Mouse (Mus musculus) retina, embryonic 14.5 days (tissue): ENCODE measurements around the gene Acvr2b.
"Not testable (repeated sequence)": the region's sequence is repeated elsewhere in the genome, so short reads cannot be mapped to it uniquely, and the experiment has no call there.

ENCODE experiments used
- DNase-seq: peaks from one replicate; pipeline ENCODE4 v3.0.0-alpha.2; 2015; ENCODE audit warnings: low spot score

The Acvr2b gene

DNA sequence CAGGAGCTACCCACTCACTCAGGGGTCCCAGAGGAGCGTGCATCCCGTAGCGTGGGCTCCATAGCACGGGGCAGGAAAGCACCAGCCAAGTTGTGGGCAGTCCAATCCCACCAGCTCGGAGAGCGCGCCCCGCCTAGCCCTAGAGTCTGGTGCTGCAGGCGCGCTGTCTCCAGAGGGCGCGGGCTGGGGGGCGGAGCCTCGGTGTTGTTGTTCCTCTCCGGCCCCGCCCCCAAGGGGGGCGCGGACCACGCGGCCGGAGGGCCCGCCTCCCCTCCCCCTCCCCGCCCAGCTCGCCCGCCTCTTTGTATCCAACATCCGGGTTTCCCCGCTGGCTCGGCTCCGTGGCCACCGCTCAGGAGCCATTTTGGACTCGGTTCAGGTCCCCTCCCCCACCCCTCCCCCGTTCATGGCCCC is at the start of gene Acvr2b:
Gene Acvr2b, plus strand, starts transcription at position 318 of the 414 bp plus-strand sequence.
- peak; percentile 98 for DNase-seq

DNA sequence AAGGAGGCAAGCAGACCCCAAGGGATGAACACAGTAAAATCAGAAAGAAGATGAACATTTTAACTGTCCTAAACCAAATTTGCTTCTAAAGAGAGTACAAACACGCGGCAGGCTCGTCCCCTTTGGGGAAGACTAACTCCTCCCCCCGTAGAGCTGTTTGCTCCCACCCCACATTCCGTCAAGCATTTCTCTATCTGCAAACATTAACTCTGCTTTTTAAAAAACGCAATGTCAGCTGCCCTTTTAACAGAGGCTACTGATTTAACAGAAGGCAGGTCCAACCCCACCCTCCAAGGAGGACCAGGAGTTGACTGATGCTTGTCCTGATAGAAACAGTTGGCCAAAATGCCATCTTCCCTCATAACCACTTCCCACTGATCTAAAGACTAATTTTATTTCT is 48.0 kb upstream of the Acvr2b start:
- no peak for DNase-seq

DNA sequence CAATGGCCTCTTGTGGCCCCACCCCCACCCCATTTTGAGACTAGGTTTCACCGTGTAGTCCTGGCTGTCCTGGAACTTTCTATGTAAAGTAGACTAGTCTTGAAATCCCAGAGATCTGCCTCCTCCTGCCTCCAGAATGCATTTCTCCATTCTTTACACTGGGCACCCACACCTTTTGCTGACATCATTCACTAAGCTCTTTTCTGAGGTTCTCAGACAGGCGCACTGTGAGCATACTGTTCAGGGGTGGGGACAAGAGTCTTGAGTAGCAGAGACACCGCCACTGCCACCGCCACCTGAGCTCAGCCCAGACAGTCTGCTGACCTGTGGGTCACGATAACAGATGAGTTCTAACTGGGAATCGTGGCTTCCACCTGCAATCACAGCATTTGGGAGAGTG is 46.0 kb upstream of the Acvr2b start:
- DNase-seq = no peak

DNA sequence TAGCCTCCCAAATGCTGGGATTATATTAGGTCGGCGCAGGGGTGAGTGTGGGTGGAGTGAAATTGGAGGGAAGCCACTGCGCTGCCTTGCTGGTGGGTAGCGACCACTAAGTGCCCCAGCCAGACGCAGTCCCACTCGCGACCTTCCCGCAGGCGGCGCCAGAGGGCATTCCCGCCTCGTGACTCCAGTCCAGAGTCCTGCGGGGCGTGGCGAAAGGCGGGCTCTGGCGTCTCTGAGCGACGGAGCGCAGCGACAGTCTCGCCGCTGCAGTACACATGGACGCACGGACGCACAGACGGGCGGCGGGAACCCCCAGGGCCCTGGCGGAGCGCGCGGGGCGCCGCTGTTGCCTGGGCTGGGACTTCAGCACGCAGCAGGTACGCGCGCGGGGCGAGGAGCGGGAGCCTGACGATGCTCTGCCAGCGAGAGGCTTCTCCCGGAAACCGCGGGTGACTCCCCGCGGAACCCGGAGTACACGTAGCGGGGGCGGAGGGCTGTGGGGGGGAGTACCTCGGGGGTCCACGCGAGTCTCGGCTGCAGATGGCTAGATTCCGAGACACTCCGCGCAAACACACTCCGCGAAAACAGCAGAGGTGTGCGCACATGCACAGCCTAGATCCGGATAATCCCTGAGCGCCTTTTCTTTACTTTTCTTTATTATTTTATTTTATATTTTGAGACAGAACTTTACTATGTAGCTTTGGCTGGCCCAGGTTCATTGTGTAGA is 44.4 kb upstream of the Acvr2b start, which contains the start of gene Xylb:
Gene Xylb, plus strand, starts transcription at position 51 of the 727 bp plus-strand sequence.
- DNase-seq = peak; percentile 95

DNA sequence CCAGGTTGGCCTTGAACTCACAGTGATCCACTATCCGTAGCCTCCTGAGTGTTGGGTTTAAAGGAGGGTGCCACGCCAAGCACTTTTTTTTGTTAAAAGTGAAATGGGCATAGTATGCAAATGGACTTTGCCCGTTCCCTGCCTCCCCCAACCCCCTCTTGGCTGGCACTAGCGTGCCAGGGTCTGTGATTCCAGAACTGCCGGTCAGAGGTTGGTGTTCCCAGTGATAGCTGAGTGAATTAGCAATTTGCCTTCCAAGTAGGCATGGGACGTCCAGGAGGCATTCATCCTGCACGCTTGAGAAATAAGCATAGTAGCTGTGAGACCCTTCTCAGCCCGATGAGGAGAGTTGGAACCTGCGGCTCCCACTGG is 43.9 kb upstream of the Acvr2b start:
- DNase-seq = no peak

DNA sequence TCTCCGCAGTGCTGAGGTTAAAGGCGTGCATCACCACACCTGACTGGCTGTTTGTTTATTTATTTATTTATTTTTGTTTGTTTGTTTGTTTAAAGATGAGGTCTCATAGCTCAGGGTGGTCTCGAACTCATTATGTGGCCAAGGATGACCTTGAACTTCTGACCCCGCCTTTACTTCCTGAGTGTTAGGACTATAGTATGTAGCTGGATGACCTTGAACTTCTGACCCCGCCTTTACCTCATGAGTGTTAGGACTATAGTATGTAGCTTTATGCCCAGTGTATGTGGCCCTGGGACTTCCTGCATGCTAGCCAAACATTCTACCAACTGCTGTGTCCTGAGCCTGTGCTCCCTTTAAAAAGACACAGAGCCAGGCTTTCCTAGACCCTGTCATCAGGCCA is 40.5 kb upstream of the Acvr2b start:
- DNase-seq = no peak

DNA sequence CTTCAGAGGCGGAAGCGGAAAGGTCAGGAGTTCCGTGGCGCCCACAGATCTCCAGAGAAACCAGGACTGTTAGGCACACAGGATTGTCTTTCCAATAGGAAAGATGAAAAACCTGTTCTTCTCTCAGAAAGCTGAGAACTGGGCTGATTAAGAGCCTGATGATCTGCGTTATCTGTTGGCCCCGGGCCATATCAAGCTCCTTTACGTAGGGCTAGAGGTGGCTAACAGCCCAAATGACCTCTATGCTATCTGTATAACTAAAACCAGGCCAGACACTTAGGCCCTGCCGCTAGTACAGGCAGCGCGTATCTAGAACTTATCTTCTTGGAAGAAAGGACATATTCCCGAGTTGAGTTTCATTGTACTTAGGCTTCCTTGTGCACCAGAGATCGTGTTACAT is 38.7 kb upstream of the Acvr2b start:
- DNase-seq = no peak

DNA sequence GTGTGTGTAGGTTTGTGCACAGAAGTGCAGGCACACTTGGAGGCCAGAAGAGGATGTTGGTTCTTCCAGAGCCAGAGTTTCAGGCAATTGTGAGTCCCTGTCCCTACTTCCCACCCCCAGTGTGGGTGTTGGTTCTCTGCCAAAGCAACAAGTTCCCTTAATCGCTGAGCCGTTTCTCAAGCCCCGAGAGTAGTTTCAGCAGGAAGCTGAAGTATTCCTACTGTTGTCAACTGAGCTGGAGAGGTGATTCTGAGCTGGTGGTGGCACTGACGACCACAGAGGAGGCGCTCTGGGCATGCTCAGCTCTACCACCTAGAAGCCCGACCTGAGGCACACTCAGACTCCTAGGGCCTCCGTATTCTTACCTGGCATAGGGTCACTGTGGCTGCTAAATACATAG is 36.6 kb upstream of the Acvr2b start, which contains the start of gene Slc22a14:
Gene Slc22a14, minus strand, starts transcription at position 270 of the 400 bp plus-strand sequence.
- DNase-seq = no peak

DNA sequence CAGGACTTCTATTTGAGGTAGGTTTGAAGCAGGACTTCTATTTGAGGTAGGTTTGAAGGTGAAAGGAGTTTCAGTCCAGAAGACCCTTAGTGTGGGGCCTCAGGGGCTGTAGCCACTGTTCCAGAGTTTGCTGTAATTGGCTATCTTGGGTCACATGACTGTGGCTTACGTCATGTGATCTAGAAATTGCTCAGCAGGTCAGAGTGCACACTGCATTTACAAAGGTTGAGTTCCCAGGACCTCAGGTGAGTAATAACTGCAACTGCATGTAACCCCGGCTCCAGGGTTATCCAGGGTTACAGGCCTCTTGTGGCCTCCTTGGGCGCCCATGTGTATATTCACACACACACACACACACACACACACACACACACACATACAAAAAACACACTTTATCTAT is 33.6 kb upstream of the Acvr2b start:
- DNase-seq = no peak

DNA sequence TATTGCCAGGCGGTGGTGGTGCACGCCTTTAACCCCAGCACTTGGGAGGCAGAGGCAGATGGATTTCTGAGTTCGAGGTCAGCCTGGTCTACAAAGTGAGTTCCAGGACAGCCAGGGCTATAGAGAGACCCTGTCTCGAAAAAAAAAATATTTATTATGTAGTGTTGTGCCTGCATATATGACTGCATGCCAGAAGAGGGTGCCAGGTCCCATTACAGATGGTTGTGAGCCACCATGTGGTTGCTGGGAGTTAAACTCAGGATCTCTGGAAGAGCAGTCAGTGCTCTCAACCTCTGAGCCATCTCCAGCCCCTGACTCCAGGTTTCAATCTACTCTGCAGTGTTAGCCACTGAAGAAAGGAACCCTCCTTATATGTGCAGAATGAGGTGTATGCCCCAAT is 31.1 kb upstream of the Acvr2b start:
- not testable (repeated sequence) for DNase-seq

DNA sequence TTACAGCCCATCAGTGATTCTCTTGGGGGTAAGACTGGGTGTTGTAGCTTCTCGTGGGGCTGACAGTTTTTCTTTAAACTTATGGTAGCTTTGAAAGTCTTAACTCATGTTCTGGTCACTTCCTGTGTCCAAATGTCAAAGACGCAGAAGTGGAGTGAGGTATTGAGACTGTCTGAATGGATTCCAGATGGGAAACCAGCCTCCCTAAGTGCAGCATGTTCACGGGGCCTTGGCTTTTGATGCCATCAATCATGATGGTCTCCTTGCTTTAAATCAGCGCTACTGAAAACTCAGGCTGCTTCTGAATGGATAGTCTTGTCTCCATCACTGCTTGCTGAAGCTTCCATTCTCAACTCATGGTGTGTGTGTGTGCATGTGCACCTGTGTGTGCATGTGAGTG is 30.7 kb upstream of the Acvr2b start:
- no peak for DNase-seq

DNA sequence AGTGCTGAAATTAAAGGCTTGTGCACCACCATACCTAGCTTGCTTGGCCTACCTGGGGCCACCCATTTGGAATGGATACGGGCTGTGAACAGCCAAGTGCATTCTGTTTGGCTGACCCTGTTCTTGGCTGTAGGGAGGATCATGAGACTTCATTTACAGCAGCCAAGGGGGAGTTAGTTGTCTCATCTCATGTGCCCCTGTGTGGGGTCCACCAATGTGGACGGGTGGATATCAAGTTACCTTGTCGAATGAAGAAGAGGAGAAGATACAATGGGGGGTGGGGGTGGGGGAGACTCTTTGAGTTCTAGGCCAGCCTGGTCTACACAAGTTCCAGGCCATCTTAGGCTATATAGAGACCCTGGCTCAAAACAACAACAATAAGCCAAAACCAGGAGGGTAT is 26.9 kb upstream of the Acvr2b start:
- DNase-seq = no peak

DNA sequence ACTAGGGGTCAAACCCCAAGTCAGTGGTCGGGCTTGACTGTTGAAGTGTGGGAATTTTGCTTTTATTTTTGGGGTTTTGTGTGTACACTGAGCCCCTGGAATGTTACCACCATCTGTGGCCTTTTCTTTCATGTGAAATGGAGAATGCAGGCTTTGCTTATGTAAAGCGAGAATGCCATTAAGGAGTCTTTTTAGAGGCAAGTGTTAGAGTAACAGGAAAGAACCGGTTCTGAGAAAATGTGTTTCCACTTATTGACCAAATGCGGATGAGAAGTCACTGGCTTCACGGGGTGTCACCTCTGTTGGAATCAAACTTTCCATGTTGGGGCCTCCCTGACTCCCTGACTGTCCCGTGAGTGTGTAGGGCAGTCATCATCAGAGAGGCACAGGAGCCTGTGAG is 26.4 kb upstream of the Acvr2b start:
- no peak for DNase-seq

DNA sequence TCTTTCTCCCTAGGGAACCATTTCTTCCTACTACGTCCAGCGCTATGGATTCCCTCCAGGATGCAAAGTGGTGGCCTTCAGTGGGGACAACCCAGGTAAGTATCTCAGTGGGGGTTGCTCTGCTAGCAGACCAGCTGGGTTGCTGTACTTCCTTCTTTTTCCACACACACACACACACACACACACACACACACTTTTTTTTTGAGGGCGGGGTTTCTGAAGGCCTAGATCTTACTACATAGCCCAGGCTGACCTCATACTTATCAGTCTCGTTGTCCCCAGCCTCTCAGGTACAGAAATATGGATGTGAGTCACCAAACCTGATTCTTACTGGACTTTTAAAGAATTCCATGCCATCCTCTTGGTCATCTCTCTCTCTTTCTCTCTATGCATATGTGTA is 23.7 kb upstream of the Acvr2b start:
- no peak for DNase-seq

DNA sequence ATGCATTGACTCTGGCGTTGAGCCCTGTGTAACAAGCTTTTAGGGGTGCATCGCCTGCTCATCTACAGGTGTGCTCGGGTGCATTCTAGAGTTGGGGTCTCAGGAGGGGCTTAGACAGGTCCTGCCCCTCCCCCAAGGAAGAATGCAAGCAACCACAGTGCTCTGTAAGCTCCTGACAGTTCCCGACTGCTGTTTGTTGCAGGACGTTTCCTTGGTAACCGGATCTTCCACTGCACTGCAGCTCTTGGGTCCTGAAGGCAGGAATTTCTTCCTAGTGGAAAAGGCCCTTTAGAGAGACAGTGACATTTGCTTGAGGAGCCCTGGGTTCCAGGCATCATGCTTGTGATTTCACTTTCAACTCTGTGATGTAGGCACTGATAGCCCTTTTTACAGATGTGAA is 19.3 kb upstream of the Acvr2b start:
- no peak for DNase-seq

DNA sequence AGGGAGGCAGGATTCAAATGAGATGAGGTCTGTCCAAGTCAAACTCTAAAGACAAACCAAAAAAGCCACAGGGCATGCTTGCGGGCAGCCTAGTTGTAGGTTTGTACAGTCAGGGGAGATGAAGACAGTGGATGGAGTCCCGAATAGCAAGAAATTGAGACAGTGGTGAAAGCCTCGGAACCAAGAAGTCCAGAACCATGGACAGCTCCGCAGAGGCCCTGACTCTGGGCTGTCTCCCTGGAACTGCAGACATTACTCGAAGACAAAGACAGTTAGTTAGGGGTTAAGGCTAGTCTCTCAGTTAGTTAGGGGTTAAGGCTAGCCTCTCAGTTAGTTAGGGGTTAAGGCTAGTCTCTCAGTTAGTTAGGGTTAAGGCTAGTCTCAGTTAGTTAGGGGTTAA is 13.0 kb upstream of the Acvr2b start:
- peak; percentile 46 for DNase-seq

DNA sequence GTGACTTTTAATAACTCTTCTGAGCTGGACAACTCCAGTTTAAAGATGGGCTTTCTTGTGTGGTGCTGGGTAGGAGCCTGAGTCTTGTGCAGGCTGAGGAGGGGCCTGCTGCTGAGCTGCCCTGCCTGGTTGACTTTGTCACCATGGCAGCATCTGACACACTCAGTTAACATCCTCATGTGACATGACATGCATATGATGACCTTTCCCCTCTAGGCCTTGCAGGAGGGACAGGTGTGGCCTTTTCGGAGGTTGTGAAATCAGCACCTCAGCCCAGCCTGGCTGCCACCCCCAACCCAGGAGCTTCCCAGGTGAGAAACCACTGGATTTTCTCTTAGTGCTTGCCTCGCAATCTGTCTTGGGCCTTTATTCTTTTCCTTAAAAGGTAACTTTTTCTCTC is 11.7 kb upstream of the Acvr2b start:
- DNase-seq = no peak

DNA sequence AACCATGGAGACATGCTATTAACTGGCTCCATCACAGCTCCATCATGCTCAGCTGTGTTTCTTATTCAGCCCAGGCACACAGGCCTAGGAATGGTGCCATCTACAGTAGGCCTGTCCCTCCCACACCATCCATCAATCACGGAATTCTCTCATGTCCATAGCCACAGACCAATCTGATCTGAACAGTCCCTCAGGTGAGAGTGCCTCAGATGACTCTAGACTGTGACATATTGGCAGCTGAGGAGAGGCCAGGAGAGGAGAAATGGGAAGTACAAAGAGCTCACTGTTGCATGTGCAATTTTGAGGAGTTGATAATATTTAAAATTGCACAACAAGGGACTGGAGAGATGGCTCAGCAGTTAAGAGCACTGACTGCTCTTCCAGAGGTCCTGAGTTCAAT is 7.1 kb upstream of the Acvr2b start:
- no peak for DNase-seq

DNA sequence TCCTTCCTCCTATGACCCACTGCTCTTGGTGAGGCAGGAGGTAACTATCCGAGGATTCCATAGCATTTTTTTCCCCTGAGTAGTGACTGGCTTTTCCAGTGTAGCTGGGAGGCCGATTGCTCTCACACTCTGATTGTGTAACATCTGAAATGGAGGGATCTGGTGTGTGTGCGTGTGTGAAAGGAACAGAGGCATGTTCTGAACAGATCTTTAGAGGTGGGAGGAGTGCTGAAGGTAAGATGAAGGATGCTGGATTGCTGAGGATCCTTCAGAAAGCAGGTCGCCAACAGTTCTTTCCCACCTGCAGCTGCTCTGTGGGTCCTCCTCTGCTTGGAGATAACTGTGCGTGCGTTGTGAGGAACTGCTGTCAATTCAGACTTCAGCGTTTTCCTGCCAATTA is 567 bp upstream of the Acvr2b start:
- DNase-seq = no peak

DNA sequence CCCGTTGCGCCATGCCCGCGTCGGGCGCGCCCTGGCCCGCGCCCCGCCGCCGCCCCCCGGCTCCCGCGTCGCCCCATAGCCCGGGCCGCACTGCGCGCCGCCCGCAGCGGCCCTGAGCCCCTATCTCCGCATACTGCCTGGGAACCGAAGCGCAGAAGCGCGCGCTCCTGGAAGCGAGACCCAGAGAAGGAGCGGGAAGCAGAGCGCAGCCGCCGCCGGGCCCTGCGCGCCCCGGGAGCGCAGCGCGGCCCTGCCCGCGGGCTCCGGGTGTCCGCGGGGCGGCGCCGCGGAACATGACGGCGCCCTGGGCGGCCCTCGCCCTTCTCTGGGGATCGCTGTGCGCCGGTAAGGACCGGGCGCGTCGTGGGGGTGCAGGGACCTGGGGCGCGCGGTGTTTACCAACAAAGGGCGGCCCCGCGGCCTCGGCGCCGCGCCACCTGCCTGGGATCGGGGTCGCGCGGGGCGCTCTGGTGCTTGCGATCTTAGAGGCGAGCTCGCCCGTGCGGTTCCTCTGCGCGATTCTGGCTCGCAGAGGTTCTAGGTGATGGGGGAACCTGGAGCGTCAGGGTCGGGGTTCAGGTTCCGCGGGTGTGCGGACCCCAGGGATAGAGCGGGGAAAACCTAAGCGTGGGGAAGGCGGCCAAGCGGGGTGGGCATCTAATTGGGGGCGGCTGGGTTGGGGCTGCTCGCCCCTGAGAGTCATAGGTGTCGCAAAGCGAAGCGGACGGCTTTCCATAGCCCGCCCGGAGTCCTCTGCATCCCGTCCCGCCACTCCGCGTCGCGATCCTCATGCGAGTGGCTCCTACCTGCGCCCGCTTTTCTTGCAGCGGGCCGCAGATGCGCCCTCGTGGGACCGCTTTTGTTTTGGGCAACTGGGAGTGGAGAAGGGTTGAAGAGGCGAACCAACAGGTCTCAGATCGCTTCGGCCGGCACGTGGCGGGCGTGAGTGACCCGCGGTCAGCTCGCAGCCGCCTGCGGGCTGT is 626 bp downstream of the Acvr2b start:
- peak; percentile 60 for DNase-seq

DNA sequence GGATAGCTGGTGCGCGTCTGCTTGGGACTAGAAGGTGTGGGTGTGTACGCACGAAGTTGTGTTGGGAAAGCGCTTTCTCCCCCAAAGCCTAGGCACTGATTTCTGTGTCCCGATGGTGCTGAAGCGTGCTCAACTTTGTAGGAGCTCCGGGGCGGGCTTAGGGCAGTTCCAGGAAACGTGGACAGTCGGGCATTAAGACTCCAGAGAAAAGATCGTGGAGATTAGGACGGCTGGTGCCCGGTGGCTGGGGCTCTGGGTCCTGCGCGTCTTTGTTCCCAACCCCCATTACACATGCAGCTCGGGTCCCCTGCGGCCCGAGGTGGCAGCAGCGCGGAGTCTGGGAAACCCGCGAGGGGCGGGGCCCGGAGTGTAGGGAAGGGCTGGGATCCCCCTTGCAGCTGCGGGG is 1.3 kb downstream of the Acvr2b start:
- DNase-seq = peak; percentile 79

DNA sequence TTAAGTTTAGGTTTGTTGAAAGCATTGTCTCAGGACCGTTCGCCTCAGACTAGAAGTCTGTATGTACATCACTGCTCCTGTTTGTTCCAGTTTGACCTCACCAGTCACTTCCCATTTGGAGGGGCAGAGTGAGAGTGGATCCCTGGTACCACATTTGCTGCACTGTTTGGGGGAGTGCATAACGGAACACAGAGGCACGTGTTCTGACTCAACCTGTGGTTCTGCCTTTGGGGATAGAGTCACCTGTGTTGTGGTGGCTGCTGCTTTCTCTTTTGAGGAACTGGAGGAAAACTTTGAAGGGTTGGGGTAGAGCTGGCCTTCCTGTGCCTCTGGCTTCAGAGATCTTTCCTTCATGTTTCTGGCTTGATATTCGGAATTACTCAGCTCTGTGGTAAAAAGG is 2.2 kb downstream of the Acvr2b start:
- DNase-seq = no peak

DNA sequence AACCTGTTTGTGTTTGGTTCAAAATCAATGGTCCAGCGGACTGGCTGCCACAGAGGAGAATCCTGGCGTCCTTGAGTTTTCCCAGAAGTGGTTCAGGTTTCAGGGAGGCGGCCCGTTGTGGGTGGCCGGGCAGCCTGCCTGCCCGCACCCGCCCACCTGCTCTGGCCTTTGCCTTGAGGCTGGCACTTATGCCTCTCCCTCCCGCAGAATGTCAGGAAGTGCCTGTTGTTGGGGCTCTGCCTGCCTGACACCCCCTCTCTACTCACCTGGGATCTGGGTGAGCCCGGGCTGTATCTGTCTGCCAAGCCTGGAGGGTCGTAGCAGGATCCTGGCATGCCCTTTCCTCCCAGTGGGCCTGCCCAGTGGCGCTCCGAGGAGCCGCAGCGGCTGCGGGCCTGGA is 6.0 kb downstream of the Acvr2b start:
- DNase-seq = no peak
